Mouse (Mus musculus) gastrocnemius, adult 8-10 months (tissue): ENCODE measurements around the gene 2310011J03Rik. TPM values are rescaled to one million over a fixed set of nuclear protein-coding genes. Genes with fewer than 3 reads are reported as not detected.

Source experiments
- microRNA-seq: library from miRNA; unstranded; fragments of <30 nt; microRNA quantifications from one replicate; pipeline ENCODE4 v1.2.0, GENCODE M21; 2022
- total RNA-seq, 4 experiments: library from RNA; stranded (reverse); gene quantifications; 2 replicates each; pipeline ENCODE4 v1.2.4; 2022

2310011J03Rik gene
- total RNA-seq, 4 experiments from 2014 or later = 5.4 to 8.9 (median 6.6) TPM

Small RNAs within 50 kb of the gene (microRNA-seq; reads per million reads assigned to microRNA genes)
- not detected for gene Mir6911

Other genes with a start within 250 kb of the 2310011J03Rik start
- gene Sbno2, start 215.0 kb downstream of the 2310011J03Rik start, total RNA-seq = 1 to 10 TPM; 4.8 to 5.7 (median 5.3) TPM
- gene Stk11, start 204.7 kb downstream of the 2310011J03Rik start, total RNA-seq = 100 to 1,000 TPM; 157 to 173 (median 162) TPM
- 100 to 1,000 TPM; 525 to 571 (median 544) TPM for gene Atp5d, start 181.9 kb downstream of the 2310011J03Rik start, total RNA-seq
- 1 to 10 TPM; 1.9 to 4.0 (median 2.9) TPM for gene Cbarp, start 179.7 kb downstream of the 2310011J03Rik start, total RNA-seq
- gene Midn, start 172.3 kb downstream of the 2310011J03Rik start, total RNA-seq = 10 to 100 TPM; 20.8 to 36.0 (median 29.5) TPM
- gene Cirbp, start 154.6 kb downstream of the 2310011J03Rik start, total RNA-seq = 10 to 100 TPM; 23.4 to 49.1 (median 31.4) TPM
- gene 1600002K03Rik, start 147.6 kb downstream of the 2310011J03Rik start, total RNA-seq = 1 to 10 TPM; 4.3 to 7.8 (median 6.9) TPM
- under 1 TPM; 0.19 to 0.48 (median 0.36) TPM for gene Efna2, start 141.1 kb downstream of the 2310011J03Rik start, total RNA-seq
- gene Mum1, start 94.1 kb downstream of the 2310011J03Rik start, total RNA-seq = 10 to 100 TPM; 12.7 to 16.9 (median 15.2) TPM
- 100 to 1,000 TPM; 576 to 623 (median 605) TPM for gene Ndufs7, start 71.4 kb downstream of the 2310011J03Rik start, total RNA-seq
- gene Gamt, start 59.5 kb downstream of the 2310011J03Rik start, total RNA-seq = 10 to 100 TPM; 19.5 to 33.6 (median 33.4) TPM
- 10 to 100 TPM; 31.8 to 38.5 (median 34.6) TPM for gene Dazap1, start 59.1 kb downstream of the 2310011J03Rik start, total RNA-seq
- 100 to 1,000 TPM; 626 to 776 (median 688) TPM for gene Rps15, start 28.1 kb downstream of the 2310011J03Rik start, total RNA-seq
- gene Apc2, start 24.6 kb downstream of the 2310011J03Rik start, total RNA-seq = under 1 TPM; 0.24 to 0.54 (median 0.31) TPM
- gene Pcsk4, start 9.0 kb upstream of the 2310011J03Rik start, total RNA-seq = 1 to 10 TPM in 1 of 4 experiments, under 1 TPM in 3; 0.67 to 1.1 (median 0.91) TPM
- gene Reep6, start 9.4 kb upstream of the 2310011J03Rik start, total RNA-seq = 1 to 10 TPM; 2.6 to 4.0 (median 3.2) TPM
- gene Adamtsl5, start 27.9 kb upstream of the 2310011J03Rik start, total RNA-seq = 10 to 100 TPM; 22.6 to 30.4 (median 26.9) TPM
- gene Plk5, start 35.9 kb upstream of the 2310011J03Rik start, total RNA-seq = under 1 TPM in 2 of 4 experiments, not detected in 2; 0.27 to 0.36 TPM
- gene Mex3d, start 67.1 kb upstream of the 2310011J03Rik start, total RNA-seq = 1 to 10 TPM; 4.2 to 6.3 (median 4.7) TPM
- gene Mbd3, start 79.0 kb upstream of the 2310011J03Rik start, total RNA-seq = 100 to 1,000 TPM; 120 to 138 (median 131) TPM
- 100 to 1,000 TPM; 691 to 868 (median 797) TPM for gene Uqcr11, start 86.3 kb upstream of the 2310011J03Rik start, total RNA-seq
- 10 to 100 TPM in 3 of 4 experiments, 1 to 10 TPM in 1; 9.9 to 13.1 (median 10.8) TPM for gene Tcf3, start 113.1 kb upstream of the 2310011J03Rik start, total RNA-seq
- not detected for gene Onecut3, start 174.3 kb upstream of the 2310011J03Rik start, total RNA-seq
- not detected for gene Atp8b3, start 218.6 kb upstream of the 2310011J03Rik start, total RNA-seq
- 10 to 100 TPM in 2 of 4 experiments, 1 to 10 TPM in 2; 8.5 to 11.1 (median 10.1) TPM for gene Rexo1, start 241.0 kb upstream of the 2310011J03Rik start, total RNA-seq